Mouse (Mus musculus) c-Kit-positive CD71-positive TER-119-negative erythroid progenitor cells, embryonic 14.5 days (primary cell): ENCODE measurements around the gene Mup16.
"Not testable (repeated sequence)": the region's sequence is repeated elsewhere in the genome, so short reads cannot be mapped to it uniquely, and the experiment has no call there.

Source experiments
- DNase-seq: peaks from one replicate; pipeline ENCODE4 v3.0.0-alpha.2; 2013; ENCODE audit warnings: low read depth

Mup16 gene

GRCm38 (mm10) chr4:61519431-61519830, at the start of gene Mup16:
Gene Mup16, minus strand, starts transcription at chr4:61519531.
- DNase-seq = not testable (repeated sequence)

- DNase-seq = not testable (repeated sequence)
Observed at GRCm38 (mm10) chr4:61555887-61556286, 36.6 kb upstream of the Mup16 start.
